Mouse (Mus musculus) thymus, postnatal 14 days (tissue): ENCODE results near the gene Tmem43.

ENCODE experiments used
- DNase-seq: peaks from one replicate; pipeline ENCODE4 v3.0.0; 2021

Gene Tmem43

DNA sequence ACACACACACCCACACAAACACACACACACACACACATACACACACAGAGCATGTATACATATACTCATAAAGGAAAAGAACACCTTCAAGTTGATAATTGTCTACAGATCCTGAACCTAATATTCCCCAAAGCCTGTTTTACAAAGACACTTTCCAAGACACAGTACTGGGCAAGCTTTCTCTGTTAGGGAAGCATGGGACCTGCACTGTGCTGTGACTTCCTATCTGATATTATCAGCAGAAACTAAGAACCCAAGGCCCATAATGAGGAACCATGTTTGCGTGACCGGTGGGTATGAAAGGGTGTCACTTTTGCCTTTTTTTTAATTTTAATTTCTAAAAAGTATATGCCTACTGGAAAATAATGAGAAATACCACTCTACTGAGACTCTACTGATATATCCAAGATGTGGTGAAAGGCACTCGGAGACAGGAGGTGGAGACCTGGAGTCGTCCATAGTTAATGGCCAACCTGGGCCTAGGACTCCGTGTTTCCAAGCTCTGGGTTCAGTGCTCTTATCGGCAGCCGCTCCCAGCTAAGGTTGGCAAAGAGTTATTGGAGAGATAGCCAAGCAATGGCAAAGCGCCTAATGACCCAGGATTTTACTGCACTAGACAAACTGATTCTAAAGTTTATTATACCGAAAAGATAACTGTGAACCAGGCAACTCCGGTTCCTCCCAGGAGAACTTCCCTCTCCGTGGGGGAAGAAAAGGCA lies 62.7 kb downstream of the Tmem43 start:
- DNase-seq: no peak
